Mouse (Mus musculus) intestine, postnatal 0 days (tissue): Measurements from ENCODE around the gene Gm3173. TPM values are rescaled to one million over a fixed set of nuclear protein-coding genes. Genes with fewer than 3 reads are reported as not detected.
"Not testable (repeated sequence)": the region's sequence is repeated elsewhere in the genome, so short reads cannot be mapped to it uniquely, and the experiment has no call there.

Experiments used
- ATAC-seq: fragments of 200-750 bp; cut with Nextera tagmentation; 2 replicates; pipeline ENCODE4 v1.8.0; 2017; ENCODE audit warnings: mild to moderate bottlenecking, moderate TSS enrichment, moderate library complexity
- H3K27ac ChIP-seq: fragments of 300-500 bp; sonication (generic); 2 replicates; pipeline ENCODE4 v1.5.1; 2014; ENCODE audit warnings: mild to moderate bottlenecking, low read depth, low read length, moderate library complexity
- H3K27me3 ChIP-seq: fragments of 300-500 bp; sonication (generic); replicated peaks from 2 replicates; pipeline ENCODE4 v1.6.1; 2014; ENCODE audit warnings: low read length, mixed read lengths; ENCODE audit not compliant: control insufficient read depth, insufficient read depth
- H3K36me3 ChIP-seq: fragments of 300-500 bp; sonication (generic); 2 replicates; pipeline ENCODE4 v1.6.1; 2014; ENCODE audit warnings: mild to moderate bottlenecking, moderate library complexity; ENCODE audit not compliant: control insufficient read depth, insufficient read depth
- H3K4me1 ChIP-seq: fragments of 300-500 bp; sonication (generic); replicated peaks from 2 replicates; pipeline ENCODE4 v1.6.1; 2014; ENCODE audit warnings: antibody characterized with exemption, low read length, mixed read lengths; ENCODE audit not compliant: control insufficient read depth, insufficient read depth
- H3K4me2 ChIP-seq: fragments of 300-500 bp; sonication (generic); replicated peaks from 2 replicates; pipeline ENCODE4 v1.6.1; 2014; ENCODE audit warnings: low read depth, mild to moderate bottlenecking, moderate library complexity
- H3K4me3 ChIP-seq: fragments of 300-500 bp; sonication (generic); 2 replicates; pipeline ENCODE4 v1.5.1; 2014; ENCODE audit warnings: low read depth, low read length
- H3K9ac ChIP-seq: fragments of 300-500 bp; sonication (generic); 2 replicates; pipeline ENCODE4 v1.6.1; 2014; ENCODE audit warnings: mild to moderate bottlenecking, low read depth, low read length
- H3K9me3 ChIP-seq: fragments of 300-500 bp; sonication (generic); 2 replicates; pipeline ENCODE4 v1.6.1; 2016; ENCODE audit warnings: mixed run types; ENCODE audit not compliant: control insufficient read depth
- WGBS: fragments of 180-500 bp; shearing (Covaris S2); extraction: QIAGEN DNeasy Blood & Tissue Kit; methylation state at CpG from one replicate; pipeline ENCODE4 v1.1.7; 2014; 5-methylcytosine and 5-hydroxymethylcytosine counted together
- polyA plus RNA-seq: library from polyadenylated mRNA; unstranded; fragments of >200 nt; fragmentation: Nextera tagmentation; extraction: Ambion mirVana; gene quantifications from 2 replicates; pipeline ENCODE4 v1.2.1, GENCODE M21; 2015

Gm3173 gene
- polyA plus RNA-seq = not detected in 2 replicates

DNA sequence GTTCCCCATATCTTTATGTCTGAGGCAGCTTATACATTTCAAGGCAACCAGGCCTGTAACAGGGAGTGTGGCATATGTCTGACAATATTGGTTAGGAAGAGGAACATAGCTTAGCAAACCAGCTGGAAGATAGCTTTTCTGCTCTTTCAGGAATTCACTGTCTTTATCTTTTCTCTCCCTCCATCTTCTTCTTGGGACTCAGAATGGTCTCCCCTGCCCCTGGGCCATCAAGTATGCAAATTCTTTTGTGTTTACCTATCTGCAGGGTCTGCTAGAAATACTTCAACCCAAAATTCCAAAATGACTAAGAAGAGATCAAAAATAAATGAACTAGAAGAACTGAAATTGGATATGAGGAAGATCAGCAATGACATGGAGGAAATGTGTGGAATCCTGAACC is at the start of gene Gm3173:
TSS of gene Gm3173 (plus strand) at position 301 of the 400 bp plus-strand sequence.
- not testable (repeated sequence) for H3K4me1 ChIP-seq, H3K27me3 ChIP-seq, H3K4me2 ChIP-seq, H3K27ac ChIP-seq, H3K4me3 ChIP-seq, H3K36me3 ChIP-seq, H3K9ac ChIP-seq, H3K9me3 ChIP-seq, ATAC-seq

DNA sequence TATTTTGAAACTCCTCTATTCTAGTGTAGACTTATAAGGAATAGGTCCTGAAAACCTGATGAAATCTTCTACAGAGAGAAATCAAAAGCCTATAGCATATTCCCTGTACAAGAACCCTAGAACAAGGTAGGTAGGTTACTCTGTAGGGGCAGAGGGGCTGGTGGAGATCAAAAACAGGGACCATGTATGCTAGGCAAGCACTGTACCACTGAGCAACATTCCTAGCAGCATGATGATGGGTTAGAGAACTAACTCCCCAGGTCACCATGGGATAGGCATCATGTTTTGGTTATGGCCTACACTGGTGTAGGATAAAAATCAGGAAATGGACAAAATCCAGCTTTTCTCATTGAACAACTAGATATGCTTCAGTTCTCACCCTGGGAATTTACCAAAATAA is 45.2 kb upstream of the Gm3173 start:
- not testable (repeated sequence) for H3K4me2 ChIP-seq, H3K4me1 ChIP-seq, H3K4me3 ChIP-seq, H3K9ac ChIP-seq, H3K9me3 ChIP-seq, ATAC-seq, H3K36me3 ChIP-seq, H3K27ac ChIP-seq, H3K27me3 ChIP-seq

DNA sequence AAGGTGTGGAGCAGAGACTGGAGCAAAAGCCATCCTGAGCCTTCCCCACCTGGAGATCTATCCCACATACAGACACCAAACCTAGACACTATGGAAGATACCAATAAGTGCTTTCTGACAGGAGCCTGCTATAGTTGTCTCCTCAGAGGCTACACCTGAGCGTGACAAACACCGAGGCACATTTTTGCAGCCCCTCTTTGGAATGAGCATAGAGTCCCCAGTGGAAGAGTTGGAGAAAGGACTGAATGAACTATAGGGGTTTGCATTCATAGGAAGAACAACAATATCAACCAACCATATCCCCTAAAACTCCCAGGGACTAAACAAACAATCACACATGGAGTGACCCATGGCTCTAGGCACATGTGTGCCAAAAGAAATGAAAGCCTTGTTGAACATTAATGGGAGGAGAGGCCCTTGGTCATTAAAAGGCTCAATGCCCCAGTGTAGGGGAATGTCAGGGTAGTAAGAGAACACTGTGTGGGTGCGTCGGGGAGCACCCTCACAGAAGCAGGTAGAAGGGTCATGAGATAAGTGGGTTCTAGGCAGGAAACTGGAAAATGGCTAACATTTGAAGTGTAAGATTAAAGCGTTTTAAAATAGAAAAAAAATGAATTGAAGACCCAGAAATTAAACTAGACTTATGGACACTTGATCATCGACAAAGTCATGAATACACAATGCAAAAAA is 37.8 kb upstream of the Gm3173 start:
- not testable (repeated sequence) for H3K27me3 ChIP-seq, H3K9ac ChIP-seq, H3K4me1 ChIP-seq, H3K36me3 ChIP-seq, H3K27ac ChIP-seq, H3K9me3 ChIP-seq, ATAC-seq, H3K4me3 ChIP-seq, H3K4me2 ChIP-seq
- 100% methylated on average over 3 of the region's 6 CpGs for WGBS

GRCm38 (mm10) chr14:4397226-4397625 is 33.6 kb upstream of the Gm3173 start, which contains the start of gene Gm3159:
TSS of gene Gm3159 (plus strand) at chr14:4397526.
- not testable (repeated sequence) for H3K4me3 ChIP-seq, H3K27me3 ChIP-seq, H3K9ac ChIP-seq, H3K4me2 ChIP-seq, H3K27ac ChIP-seq, H3K4me1 ChIP-seq, ATAC-seq, H3K9me3 ChIP-seq, H3K36me3 ChIP-seq
- WGBS = 85% methylated on average over 2 of the region's 3 CpGs

- not testable (repeated sequence) for H3K4me1 ChIP-seq, H3K27me3 ChIP-seq, H3K9ac ChIP-seq, H3K36me3 ChIP-seq, ATAC-seq, H3K4me2 ChIP-seq, H3K9me3 ChIP-seq, H3K27ac ChIP-seq, H3K4me3 ChIP-seq
Measured at GRCm38 (mm10) chr14:4398624-4399023, 32.2 kb upstream of the Gm3173 start.

GRCm38 (mm10) chr14:4400115-4400789 is 30.5 kb upstream of the Gm3173 start:
- H3K27ac ChIP-seq, H3K4me1 ChIP-seq, H3K9me3 ChIP-seq, H3K4me2 ChIP-seq, H3K27me3 ChIP-seq, H3K36me3 ChIP-seq, ATAC-seq, H3K4me3 ChIP-seq, H3K9ac ChIP-seq: not testable (repeated sequence)
- WGBS = 80% methylated on average over 5 of the region's 5 CpGs

DNA sequence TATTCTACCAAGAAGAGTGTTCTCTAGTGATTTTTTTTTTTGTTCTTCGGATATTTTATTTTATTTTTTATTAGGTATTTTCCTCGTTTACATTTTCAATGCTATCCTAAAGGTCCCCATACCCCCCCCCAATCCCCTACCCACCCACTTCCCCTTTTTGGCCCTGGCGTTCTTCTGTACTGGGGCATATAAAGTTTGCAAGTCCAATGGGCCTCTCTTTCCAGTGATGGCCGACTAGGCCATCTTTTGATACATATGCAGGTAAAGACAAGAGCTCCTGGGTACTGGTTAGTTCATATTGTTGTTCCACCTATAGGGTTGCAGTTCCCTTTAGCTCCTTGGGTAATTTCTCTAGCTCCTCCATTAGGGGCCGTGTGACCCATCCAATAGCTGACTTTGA is 29.5 kb upstream of the Gm3173 start:
- H3K27me3 ChIP-seq, H3K4me1 ChIP-seq, H3K4me2 ChIP-seq, H3K4me3 ChIP-seq, H3K9ac ChIP-seq, H3K9me3 ChIP-seq, H3K36me3 ChIP-seq, ATAC-seq, H3K27ac ChIP-seq: not testable (repeated sequence)
- 65% methylated on average over 5 of the region's 5 CpGs for WGBS

GRCm38 (mm10) chr14:4403840-4404239 is 27.0 kb upstream of the Gm3173 start:
- not testable (repeated sequence) for ATAC-seq, H3K27ac ChIP-seq, H3K4me2 ChIP-seq, H3K27me3 ChIP-seq, H3K9ac ChIP-seq, H3K4me1 ChIP-seq, H3K9me3 ChIP-seq, H3K36me3 ChIP-seq, H3K4me3 ChIP-seq

- not testable (repeated sequence) for ATAC-seq, H3K9me3 ChIP-seq, H3K4me3 ChIP-seq, H3K4me1 ChIP-seq, H3K4me2 ChIP-seq, H3K27ac ChIP-seq, H3K36me3 ChIP-seq, H3K9ac ChIP-seq, H3K27me3 ChIP-seq
- whole genome bisulfite sequencing = 45% methylated on average over 1 of the region's 1 CpGs
Measured at GRCm38 (mm10) chr14:4409939-4410338, 20.9 kb upstream of the Gm3173 start.
